Mouse (Mus musculus) small intestine, adult 2 months (tissue): ENCODE data around the gene Trmt112.

Experiments used
- CTCF ChIP-seq: fragments of 200-500 bp; IDR thresholded peaks from 2 replicates; pipeline ENCODE4 v1.5.1; 2012; ENCODE audit warnings: low read depth, mild to moderate bottlenecking, control low read depth, inconsistent platforms, low read length, moderate library complexity, mixed read lengths; ENCODE audit not compliant: insufficient replicate concordance, insufficient read length; ENCODE audit errors: extremely low read depth
- POLR2A ChIP-seq: fragments of 200-500 bp; IDR thresholded peaks from 2 replicates; pipeline ENCODE4 v1.6.1; 2012; ENCODE audit warnings: low read depth, mild to moderate bottlenecking, control low read depth, inconsistent platforms, low read length, moderate library complexity

DNA sequence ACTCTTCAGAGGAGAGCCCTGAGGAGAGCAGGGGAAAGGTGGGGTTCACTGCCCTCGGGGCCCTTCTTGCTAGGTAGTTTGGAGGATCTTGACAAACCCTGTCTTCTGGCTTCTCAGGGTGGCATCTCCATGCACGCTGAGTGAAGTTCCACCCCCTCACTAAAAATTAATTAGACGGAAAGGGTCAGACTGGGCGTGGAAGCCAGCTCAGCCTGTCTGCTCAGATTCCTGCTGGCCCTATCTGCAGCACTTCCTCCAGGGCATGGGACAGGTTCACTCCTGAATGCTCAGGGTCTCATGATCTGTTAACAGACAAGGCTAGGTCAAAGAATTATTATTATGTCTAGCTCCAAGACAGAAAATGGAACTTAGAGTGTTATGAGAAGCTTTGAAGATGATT is 17.0 kb upstream of the Trmt112 start:
- TF ChIP-seq CTCF = no peak
- peak; percentile 23; the same call in 1 of the 2 replicates for TF ChIP-seq POLR2A
